Mouse (Mus musculus): ENCODE data around the gene Pde4d.

Pde4d gene

DNA sequence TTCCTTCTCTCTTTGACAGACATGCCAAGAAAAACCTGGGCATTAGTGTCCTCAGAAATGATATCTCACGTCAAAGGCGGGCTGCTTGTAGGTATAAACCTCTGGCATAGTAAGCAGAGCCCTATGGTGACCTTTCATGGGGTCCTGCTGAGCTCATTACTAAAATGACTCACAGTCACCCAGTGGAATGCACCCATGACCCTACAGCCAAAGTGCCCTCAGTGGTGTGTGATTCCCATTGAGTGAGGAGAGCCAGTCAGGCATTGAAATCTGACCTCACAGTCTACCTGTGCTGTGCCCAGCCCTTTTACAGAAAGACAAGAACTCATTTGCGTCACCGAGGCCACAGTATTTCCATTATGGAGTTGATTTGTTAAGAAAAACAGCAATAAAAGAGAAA, 1220.2 kb downstream of the Pde4d start:
- CTCF ChIA-PET = interaction anchor here in 1 of 4 experiments (0.7 kb wide), 2 partner anchors 106 to 755 kb away, joined by 3 read pairs; no protein-coding TSS in a partner anchor
- POLR2A ChIA-PET = interaction anchor here in 2 of 4 experiments (0.5 to 1.1 kb wide), 3 partner anchors 18 to 36 kb away, joined by 3 to 6 read pairs (median 4); no protein-coding TSS in a partner anchor

DNA sequence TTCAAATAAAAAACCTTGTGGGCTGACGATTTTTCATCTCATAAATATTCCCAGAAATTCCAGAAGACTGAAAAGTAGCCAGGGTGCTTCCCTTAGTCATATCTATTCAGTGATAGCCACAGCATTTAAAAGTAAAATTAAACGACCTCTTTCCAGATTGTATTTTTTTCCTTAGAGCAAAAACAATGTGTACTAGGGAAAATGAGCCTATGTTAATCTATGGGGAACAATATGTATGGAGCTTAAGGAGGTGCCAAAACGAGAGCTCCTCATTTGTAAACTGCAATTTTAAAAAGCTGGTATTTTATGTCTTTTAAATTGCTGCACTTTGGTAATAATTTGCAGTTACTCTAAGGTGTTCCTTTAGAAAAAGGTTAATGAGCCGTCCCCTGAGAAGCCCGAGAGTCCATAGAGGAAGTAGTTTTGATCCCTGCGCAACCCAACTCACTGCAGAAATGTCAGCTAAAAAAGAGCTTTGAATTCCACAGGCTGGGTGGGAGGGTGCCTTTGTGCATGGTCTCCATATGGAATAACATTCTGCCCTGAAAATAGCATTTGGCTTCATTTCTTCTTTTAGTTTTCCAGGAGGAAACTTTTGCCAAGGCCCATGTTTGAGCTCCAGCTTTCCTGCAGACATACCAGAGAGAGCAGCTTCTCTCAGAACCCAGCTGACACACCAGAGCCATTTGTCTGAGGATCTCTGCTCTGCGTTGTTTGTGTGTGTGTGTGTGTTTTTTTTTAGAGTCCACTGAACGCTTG, 1222.0 kb downstream of the Pde4d start:
- ChIA-PET CTCF (no interaction called here), POLR2A (interaction anchor here in 2 of 4 experiments (0.5 to 1.4 kb wide), 5 partner anchors 9 to 1304 kb away, joined by 3 to 8 read pairs (median 3); no protein-coding TSS in a partner anchor)

DNA sequence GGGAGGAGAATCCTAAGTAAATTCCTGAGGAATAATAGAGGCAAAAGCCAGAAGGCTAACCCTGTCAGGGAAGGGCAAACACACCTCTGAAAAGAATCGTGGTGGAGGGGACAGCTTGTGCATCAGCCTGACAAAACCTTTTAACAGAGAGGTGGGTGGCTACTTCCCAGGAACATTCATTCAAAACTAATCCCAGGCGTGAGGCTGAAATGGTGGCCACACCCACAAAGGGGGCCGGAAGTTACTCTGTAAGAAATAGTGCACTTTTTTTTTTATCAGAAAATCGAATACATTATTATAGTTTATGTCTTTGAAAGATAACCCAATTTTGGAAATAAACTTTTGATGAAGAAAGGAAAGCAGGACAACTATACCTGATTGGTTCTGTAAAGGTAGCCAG, 1227.3 kb downstream of the Pde4d start:
- POLR2A ChIA-PET = interaction anchor here in 2 of 4 experiments (1.0 to 2.2 kb wide), 4 partner anchors 11 to 43 kb away, joined by 3 to 5 read pairs (median 3); no protein-coding TSS in a partner anchor
- CTCF ChIA-PET = no interaction called here

DNA sequence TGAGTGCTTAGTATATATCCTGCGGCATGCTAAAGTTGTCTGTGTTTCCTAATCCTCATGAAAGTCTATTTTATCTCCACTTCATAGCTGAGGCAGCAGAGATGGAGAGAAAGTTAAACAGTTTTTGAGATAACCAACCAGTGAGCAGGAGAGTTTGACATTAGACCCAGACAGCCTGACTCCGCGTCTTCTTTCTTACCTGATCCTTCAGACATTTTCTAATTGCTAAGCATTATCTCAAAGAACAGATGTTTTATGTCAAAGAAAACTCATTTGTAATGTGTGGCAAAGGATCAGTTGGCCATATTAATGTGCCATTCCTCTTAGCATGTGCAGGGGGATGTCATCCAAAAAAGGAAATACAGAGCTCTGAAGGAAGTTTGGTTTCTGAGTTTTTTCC, 1227.9 kb downstream of the Pde4d start:
- CTCF ChIA-PET = no interaction called here
- POLR2A ChIA-PET = interaction anchor here in 2 of 4 experiments (1.2 to 2.2 kb wide), 3 partner anchors 12 to 26 kb away, joined by 3 to 5 read pairs (median 3); no protein-coding TSS in a partner anchor

DNA sequence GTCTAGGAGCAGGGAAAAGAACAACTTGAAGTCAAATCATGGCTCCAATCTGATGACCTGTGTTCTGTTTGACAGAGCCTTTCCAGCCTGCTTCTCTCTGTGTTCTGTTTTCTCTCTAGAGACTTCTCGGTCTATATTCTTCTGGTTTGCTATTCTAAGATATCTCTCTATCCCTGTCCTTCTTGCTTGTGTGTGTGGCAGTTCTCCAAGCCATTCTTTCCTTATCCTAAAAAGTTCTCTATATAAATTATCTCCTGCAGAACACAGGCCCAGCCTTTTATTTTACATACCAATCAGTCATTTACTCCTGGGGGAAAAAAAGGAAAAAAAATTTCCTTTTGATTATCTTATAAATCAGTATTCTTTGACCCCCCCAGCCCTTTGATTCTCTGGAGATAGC, 1229.2 kb downstream of the Pde4d start:
- ChIA-PET POLR2A (no interaction called here), CTCF (no interaction called here)

DNA sequence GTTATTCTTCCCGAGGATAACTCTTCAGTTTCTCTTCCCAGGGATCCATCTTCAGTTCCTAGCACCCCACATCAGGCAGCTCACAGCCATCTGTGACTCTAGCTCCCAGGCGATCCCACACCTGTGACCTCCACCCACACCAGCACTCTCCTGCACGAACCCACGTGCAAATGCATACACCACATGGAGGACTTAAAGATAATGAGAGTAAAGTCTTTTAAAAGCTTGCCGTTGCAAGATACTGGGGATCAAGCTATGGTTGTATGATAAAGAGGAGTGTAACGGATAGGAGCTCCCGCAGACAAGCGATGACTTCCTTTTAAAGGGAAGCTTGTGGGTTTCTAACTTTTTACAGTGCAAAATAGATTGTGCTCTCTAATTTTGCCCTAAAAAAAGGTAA, 1230.5 kb downstream of the Pde4d start:
- ChIA-PET POLR2A (interaction anchor here in 2 of 4 experiments (0.7 to 1.1 kb wide), 3 partner anchors 9 to 36 kb away, joined by 3 to 4 read pairs (median 3); no protein-coding TSS in a partner anchor), CTCF (no interaction called here)

DNA sequence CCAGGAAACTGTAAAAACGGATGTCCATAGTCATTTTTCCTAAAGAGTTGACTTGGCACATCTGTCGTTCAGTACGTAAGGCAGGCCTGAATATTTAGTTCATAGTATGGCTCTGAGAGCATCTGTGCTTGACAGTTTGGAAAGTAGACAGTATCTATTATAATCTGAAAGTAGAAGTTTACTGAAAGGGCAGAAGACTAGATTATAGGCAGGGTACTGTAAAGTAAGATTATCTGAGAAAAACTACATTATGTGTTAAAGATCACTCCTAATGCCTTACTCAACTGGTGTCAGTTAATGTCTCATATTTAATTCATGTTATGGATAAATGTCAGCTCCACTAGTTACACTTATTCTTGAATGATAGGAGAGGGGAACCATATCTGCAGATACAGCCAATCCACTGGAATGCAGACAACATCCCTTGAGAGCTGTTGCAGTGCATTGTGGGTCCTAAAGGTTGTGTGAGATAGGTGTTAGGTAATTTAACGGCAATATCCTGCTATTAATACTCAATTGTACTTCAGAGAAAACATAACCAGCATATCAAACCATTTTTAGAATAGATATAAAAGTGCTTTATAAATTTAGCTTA, 1232.0 kb downstream of the Pde4d start:
- POLR2A ChIA-PET = interaction anchor here in 1 of 4 experiments (0.8 to 2.7 kb wide), 2 partner anchors 29 to 146 kb away, joined by 5 to 11 read pairs; no protein-coding TSS in a partner anchor
- CTCF ChIA-PET = no interaction called here

DNA sequence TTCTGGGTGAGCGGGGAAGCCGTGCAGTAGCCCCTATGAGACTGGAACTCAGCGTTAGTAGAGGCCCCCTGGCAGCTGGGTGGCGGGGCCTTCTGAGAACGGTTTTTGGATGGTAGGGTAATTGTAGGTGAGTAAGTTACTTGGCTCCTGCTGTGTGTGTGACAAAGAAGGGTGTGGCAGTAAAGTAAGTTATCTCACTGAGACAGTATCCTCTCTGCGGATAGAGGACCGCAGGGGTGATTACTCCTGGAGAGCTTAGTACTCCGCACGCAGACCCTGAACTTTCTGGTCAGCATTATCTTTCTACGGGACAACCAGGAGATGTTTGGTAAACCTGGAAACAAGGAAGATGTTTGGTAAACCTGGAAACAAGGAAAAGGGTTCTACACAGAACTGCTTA, 1233.3 kb downstream of the Pde4d start:
- POLR2A ChIA-PET = interaction anchor here in 2 of 4 experiments (0.7 to 2.7 kb wide), 10 partner anchors 10 to 348 kb away, joined by 3 to 11 read pairs (median 4); no protein-coding TSS in a partner anchor
- CTCF ChIA-PET = interaction anchor here in 1 of 4 experiments (0.6 to 0.7 kb wide), 2 partner anchors 23 to 1628 kb away, joined by 3 to 8 read pairs; no protein-coding TSS in a partner anchor

DNA sequence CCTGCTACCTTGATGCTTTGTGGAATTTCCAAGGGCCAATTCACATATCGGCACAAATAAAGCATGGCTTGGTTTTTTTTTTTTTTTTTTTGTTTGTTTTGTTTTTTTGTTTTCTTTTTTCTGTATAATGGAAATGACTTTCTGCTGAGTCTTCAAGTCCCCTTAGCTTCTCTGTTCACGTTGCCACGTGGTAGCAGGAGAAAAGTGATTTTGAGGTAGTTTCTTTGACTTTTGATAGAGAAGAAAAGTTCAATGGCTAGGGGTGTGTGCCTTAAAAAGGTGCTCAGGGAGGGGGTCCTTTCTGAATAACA, 1235.2 kb downstream of the Pde4d start:
- ChIA-PET CTCF (interaction anchor here in 3 of 4 experiments (0.6 to 1.2 kb wide), 5 partner anchors 35 to 268 kb away, joined by 3 to 7 read pairs (median 5); no protein-coding TSS in a partner anchor), POLR2A (interaction anchor here (0.6 to 3.9 kb wide), 41 partner anchors 9 to 1681 kb away, joined by 3 to 45 read pairs (median 5); no protein-coding TSS in a partner anchor)

DNA sequence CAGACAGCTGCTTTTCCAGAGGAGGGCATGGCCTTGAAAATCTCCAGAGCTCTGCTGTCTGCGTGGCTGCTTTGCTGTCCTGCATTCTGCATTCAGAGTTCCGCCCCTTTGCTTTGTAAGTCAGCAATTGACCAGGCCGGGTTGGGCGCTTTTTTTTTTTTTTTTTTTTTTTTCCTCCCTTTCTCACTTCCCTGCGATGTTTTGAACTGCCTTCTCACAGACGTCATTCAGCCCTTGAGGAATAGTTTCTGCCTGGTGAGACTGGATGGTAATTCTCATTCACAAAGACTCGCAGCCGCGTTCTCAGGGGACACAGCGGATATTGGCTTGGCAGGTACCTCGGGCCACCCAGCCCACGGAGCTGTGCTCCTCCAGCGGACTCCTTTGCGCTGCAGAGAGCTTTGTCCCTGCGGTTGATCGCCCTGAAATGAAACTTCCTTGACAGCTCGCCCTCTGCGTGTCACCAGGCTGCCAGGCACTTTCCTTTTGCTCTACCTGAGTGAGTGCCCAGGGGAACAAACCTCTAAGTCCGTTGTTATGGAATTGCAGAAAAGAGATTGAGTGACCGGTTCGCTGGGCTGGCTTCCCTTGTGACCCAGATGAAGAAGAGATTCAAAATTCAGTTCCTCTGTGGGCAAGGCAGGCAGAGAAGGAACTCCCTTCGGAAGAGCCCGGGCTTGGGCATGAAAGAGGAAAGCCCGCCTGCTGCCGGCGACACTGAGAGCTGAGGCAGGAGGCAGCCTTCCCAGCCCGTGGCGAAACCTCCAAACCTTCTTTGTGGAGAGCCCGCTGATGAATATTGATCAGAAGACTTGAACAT, 1235.8 kb downstream of the Pde4d start:
- ChIA-PET POLR2A (interaction anchor here (0.6 to 3.9 kb wide), 51 partner anchors 9 to 1681 kb away, joined by 3 to 45 read pairs (median 5); no protein-coding TSS in a partner anchor), CTCF (interaction anchor here in 3 of 4 experiments (0.6 to 1.2 kb wide), 6 partner anchors 11 to 268 kb away, joined by 3 to 16 read pairs (median 4); no protein-coding TSS in a partner anchor)

DNA sequence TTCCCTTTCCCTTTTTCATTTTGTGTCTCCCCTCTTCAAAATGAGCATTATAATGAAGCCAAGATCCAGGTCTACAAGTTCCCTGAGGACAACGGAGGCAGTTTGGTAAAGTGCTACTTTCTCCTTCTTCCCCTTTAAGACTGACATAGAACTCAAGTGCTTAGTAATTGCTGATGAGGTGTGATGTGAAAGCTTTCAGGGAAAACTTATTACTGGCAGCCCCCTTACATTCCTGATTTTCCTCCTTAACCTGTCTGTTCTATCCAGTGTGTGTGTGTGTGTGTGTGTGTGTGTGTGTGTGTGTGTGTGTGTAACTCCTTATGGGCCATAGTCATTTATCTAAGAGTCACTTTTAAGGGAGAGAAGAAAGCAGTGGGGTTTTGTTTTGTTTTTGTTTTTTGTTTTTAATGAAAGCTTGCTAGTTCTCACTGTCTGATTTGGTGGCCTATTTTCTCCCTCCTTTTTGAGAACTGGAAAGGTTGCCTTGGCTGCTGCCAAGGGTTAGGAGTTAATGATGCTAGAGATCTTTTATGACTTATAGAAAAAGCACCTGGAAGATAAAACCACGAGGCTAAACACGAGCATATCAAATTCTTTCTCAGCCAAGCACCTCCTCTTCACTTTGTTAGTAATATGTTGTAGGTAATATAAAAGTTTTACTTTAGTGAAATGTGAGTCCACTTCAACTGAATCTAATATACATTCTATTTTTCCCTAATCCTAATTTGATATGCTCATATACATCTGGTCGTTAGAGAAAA, 1236.5 kb downstream of the Pde4d start:
- POLR2A ChIA-PET = interaction anchor here in 3 of 4 experiments (0.6 to 3.9 kb wide), 25 partner anchors 9 to 354 kb away, joined by 3 to 45 read pairs (median 5); no protein-coding TSS in a partner anchor

DNA sequence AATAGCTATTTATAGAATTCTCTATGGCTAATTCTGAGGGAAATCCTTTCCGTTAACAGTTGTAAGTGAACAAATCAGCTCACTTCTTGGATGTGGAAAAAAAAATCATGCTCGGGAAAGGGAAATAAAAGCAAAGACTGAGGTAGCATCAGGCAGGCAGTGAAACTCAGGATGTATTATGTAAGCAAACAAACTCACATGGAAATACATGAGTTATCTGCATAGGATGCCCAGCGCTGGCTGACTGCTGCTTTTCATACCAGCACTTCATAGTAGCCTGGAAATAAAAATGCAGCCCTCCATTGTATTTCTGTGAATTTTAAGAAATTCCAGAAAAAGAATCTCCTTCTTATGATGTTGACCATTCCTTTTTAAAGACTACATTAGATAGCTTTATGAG, 1237.2 kb downstream of the Pde4d start:
- POLR2A ChIA-PET = interaction anchor here in 2 of 4 experiments (0.7 to 3.9 kb wide), 14 partner anchors 8 to 355 kb away, joined by 3 to 45 read pairs (median 5); no protein-coding TSS in a partner anchor
- CTCF ChIA-PET = interaction anchor here in 1 of 4 experiments (1.0 kb wide), 1 partner anchor 75 kb away, joined by 4 read pairs; no protein-coding TSS in a partner anchor

More for the DNA sequence above, 1236.5 kb downstream of the Pde4d start:
- CTCF ChIA-PET = interaction anchor here in 2 of 4 experiments (0.7 to 1.0 kb wide), 3 partner anchors 11 to 256 kb away, joined by 3 to 16 read pairs (median 4); no protein-coding TSS in a partner anchor

DNA sequence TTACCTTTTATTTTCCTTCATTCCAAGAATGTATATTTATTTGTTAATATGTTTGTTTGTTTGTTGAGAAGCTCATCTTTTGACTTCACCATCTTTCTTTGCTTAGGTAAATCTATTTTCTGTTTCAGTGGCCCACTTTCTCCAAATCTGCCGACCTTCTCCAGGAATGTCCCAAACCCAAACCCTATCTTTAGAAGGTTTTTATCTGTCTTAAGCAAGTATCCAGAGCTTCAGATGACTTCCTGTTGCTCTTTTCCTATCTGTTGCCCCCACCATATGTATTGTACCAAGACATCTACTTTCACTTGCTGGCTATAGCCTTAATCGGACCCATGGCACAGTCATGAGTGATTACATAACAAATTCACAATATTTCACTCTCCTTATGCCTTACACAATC, 1238.4 kb downstream of the Pde4d start:
- ChIA-PET POLR2A (interaction anchor here in 2 of 4 experiments (0.7 to 1.4 kb wide), 7 partner anchors 9 to 352 kb away, joined by 3 to 5 read pairs (median 4); no protein-coding TSS in a partner anchor), CTCF (interaction anchor here in 1 of 4 experiments (0.8 kb wide), 1 partner anchor 11 kb away, joined by 3 read pairs; no protein-coding TSS in a partner anchor)

DNA sequence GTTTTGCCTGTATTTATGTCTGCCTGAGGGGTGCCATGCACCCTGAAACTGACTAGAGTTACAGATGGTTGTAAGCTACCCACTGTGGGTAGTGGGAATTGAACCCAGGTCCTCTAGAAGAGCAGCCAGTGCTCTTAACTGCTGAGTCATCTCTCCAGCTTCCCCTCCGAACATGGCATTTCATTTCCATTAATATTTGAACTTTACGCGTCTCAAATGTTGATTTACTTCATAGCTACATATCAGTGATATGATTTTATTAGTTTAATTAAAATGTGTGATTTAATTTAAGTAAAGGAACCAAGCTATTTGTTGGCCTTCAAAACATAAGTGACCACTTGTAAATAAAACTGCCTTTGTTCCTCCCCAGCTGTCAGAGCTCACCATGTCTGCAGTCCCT, 1239.4 kb downstream of the Pde4d start:
- ChIA-PET CTCF (interaction anchor here in 1 of 4 experiments (0.8 kb wide), 1 partner anchor 693 kb away, joined by 3 read pairs; no protein-coding TSS in a partner anchor), POLR2A (interaction anchor here in 2 of 4 experiments (0.7 to 2.7 kb wide), 4 partner anchors 13 to 71 kb away, joined by 3 to 13 read pairs (median 4); no protein-coding TSS in a partner anchor)

DNA sequence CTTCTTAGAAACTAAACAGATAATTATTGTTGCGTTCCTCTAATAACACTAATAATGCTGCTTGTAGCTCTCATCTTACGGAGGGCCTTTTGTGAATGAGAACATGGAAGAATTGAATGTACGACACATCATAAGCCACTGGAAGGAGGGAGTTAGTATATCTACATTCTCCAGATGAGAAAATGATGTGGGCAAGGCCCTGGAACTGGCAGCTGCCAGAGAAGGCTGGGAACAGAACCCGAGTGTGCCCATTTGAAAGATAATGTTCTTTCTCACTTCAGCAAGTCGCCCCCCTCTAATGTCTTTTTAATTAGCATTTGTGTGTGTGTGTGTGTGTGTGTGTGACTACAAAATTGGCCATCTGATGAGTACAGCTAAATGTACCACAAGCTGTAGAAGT, 1240.8 kb downstream of the Pde4d start:
- CTCF ChIA-PET = interaction anchor here in 1 of 4 experiments (0.5 kb wide), 1 partner anchor 1099 kb away, joined by 3 read pairs; no protein-coding TSS in a partner anchor
- POLR2A ChIA-PET = interaction anchor here in 3 of 4 experiments (0.7 to 2.7 kb wide), 9 partner anchors 12 to 574 kb away, joined by 3 to 13 read pairs (median 4); no protein-coding TSS in a partner anchor

DNA sequence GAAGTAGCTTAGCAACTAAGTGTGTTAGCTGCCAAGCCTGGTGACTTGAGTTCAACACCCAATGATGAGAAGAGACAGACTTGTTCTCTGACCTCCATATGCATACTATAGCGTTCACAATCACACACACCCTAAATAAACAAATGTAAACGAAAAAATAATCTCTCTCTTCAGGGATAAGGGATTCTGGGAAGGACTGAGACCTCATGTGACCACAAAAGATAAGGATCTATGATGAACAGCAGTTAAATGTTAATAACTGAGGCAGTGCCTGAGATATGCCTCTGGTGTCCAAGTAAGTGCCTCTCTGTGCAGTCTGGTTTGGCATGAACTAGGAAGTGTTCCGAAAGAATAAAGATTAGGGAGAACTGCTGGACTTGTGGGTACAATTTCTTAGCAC, 1243.1 kb downstream of the Pde4d start:
- ChIA-PET CTCF (interaction anchor here in 1 of 4 experiments (0.7 kb wide), 1 partner anchor 33 kb away, joined by 3 read pairs; no protein-coding TSS in a partner anchor), POLR2A (interaction anchor here in 1 of 4 experiments (1.0 to 1.6 kb wide), 2 partner anchors 10 kb away, joined by 4 to 6 read pairs; no protein-coding TSS in a partner anchor)

DNA sequence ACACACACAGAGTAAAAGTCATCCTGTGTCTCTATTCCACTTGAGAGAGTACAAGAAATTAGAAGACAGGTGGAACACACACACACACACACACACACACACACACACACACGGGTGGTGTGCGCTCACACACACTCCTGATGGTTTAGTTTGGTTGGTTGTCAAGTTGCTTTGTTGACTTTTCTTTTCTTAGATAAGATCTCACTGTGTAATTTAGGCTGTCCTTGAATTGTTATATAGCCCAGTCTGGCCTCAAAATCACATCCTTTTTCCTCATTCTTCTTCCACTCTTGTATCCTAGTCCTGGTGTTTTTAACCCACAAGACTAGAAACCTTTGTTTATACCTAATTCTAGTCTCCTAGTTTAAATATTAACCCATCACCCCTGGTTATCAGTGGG, 1244.0 kb downstream of the Pde4d start:
- POLR2A ChIA-PET = no interaction called here
- CTCF ChIA-PET = no interaction called here
